Mouse (Mus musculus): ENCODE data around the gene Fgfr1op.

The Fgfr1op gene

DNA sequence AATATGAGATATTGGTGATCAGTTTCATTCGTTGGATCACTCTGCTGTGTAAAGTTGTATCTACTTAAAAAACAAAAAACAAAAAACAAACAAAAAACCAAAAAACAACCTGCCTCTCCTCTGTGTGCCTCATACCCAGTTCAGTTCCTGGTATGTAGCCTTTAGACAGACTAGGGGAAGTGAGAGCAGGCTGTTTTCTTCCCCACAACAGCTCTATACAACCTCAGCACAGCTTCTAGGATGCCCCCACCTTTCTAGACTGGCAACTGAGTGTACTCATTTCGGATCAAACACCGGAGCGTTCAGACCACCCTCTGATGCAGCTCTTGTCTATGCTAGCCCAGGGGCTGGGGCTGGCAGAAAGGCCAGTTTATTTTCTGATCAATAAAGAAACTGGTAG is 60.4 kb downstream of the Fgfr1op start:
- DNase-seq (ENCODE audit: low spot score in 2 of 2) = no peak

DNA sequence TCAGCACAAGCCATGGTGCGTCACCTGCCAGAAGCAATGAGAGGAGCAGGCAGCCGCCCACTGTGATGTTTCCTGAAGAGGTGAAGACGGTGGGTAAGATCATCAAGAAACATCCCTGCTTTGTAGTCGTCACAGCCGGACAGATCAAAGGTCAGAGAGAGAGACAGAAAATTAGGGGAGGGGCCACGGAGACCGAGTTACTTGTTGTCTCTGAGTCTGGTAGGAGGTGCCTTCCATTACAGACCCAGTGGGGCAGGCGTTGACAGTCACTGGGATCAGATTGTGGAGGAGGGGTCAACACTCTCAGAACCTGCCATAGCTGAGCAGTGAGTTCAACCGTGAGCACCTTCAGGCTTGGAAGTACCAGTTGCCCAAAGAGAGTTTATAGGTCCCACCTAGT is 63.3 kb downstream of the Fgfr1op start:
- DNase-seq (ENCODE audit: low spot score in 2 of 2) = no peak

DNA sequence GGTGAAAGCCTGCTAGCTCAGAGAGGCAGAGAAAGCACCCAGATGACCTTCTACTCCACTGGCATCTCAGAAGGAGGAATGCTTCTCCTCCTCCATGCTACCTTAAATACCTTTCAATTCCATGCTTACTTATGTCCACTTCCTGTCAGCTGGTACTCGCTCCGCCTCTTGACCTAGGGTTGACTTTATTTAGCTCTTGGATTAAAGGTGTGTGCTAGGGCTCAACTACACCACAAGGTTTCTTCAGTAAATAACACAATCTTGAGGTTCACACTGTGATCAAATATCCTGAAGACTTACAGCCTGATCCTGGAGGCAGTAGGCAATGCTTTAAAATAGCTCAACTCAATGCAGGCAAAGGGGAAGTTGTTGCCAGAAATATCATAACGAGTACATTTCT is 64.3 kb downstream of the Fgfr1op start:
- no peak for DNase-seq (ENCODE audit: low spot score in 2 of 2)

DNA sequence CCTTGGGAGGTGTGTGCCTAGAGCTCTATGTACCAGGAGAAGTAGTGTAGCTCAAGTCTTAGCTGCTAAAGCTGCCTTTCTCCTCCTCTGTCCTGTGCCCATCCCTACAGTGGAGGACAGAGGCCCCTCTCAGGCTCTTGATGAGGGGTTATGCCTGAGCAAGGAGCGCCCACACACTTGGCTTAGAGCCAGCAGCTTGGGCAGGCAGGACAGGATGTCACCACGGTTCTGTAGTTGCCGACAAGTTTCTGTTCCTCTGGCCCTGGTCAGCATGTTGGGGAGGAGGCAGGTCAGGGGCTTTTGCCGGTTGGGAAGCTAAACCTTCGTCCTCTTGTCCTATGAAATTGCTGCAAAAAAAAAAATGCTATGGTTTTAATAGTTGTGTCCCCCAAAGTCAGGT is 66.8 kb downstream of the Fgfr1op start:
- DNase-seq (ENCODE audit: low spot score in 2 of 2) = no peak

DNA sequence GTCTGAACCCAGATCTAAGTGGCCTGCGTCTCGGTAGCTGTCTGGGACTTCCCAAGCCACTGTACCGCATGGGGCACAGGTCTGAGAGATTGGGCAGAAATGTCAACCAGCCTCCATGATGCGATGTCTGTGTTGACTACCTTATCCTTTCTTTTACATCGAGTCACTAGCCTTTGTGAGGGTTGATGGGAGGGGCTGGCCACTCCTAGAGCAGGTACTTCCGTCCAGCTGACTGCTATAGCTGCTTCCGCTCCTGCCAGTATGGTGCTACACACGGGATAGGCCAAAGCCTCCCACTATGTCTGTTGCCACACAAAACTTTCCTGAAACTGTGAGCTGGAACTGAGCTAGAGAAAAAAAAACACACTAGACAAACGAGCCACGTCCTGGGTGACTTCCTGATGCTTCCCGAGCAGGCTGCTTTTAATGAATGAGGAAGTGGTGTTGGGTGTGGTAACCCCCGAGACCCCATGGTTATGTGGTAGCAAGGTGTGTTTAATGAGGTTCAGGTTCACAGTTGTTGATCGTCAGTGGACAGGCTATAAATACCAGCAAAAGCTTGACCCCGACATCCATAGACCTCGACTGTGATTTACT is 68.4 kb downstream of the Fgfr1op start:
- no peak for DNase-seq (ENCODE audit: low spot score in 2 of 2)

DNA sequence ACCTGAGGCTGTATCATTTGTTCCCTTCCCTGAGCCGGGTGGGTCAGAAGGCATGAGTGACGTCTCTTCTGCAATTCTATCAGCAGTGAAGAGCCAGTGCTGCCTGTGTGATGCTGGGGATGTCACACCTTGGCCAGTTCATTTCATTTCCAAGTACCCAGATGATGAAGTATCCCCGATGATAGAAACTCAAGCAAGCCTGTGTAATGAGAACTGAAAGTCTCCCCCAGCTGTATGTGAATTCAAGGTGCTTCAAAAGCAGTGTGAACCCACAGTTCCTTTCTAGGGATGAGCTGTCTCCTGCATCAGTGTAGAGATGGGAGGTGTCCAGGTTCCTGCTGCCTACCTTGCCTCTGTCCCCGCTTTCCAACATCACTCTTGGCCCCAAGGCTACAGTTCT is 69.2 kb downstream of the Fgfr1op start:
- no peak for DNase-seq (ENCODE audit: low spot score in 2 of 2)

DNA sequence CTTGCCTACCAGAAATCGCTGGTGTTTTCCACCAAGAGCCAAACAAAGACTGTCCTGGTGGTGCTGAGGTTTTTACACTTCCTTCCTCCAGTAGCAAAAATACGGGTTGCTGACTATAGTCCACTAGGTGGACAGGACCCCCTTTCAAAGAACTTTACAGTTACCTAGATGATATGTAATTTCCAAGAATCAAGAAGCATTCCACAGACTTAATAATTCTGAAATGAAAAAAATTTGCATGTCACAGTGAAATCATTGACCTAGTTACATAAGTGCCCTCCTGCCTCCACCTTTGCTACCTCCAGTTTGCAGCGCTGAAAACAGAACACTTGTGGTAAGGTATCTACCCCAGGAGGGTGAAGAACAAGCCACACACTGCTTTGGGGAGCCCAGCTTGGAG is 70.4 kb downstream of the Fgfr1op start, which contains the start of gene Ccr6:
Gene Ccr6 (plus strand): TSS at position 301 of the 400 bp plus-strand sequence.
- no peak for DNase-seq (ENCODE audit: low spot score in 2 of 2)

DNA sequence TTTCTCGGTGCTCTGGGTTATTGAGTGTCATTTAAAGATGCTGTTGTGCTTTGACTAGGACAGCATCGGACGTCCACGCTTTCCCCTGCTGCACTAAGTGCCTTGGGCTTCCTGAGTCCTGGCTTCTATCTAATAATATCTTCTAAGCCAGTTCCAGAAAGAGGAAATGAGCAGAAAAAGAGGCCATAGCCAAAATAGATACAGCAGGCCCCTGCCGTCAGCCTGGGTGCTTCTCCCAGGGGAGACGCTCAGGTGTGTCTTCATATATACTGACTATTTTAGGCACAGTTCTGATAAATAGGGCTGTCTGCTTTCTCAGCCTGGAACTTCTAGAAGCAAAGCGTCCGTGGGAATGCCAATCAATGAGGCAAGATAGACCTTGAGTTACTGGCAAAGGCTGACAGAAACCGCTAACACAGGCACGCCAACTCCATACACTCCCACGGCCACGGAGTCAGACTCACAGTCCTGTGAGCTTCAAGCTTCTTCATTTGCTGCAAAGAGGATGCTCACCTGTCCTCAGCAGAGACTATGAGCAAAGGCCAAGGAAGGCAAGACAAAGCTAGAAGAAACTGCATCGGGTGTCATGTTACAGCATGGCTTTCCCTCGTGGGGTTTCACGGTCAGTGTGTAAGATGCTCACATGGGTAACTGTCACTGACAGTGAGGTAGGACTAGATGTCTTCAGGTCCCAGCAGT is 72.9 kb downstream of the Fgfr1op start:
- DNase-seq (ENCODE audit: low spot score in 2 of 2) = no peak

DNA sequence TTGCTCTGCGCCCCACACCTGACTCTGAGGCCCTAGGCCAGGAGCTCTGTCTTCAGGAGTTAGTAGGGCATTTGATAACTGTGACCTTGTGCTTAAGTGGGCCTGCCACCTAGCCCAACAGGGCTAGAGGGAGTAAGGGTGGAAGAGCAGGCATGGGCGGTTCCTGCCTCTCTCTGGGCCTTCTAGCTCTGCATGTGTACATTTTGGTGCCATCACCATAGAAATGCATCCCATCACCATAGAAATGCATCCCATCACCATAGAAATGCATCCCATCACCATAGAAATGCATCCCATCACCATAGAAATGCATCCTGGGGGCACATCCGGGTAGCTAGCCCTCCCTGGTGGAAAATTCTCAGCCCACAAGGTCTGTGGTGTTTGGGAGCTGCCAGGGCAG is 74.3 kb downstream of the Fgfr1op start:
- no peak for DNase-seq (ENCODE audit: low spot score in 2 of 2)

DNA sequence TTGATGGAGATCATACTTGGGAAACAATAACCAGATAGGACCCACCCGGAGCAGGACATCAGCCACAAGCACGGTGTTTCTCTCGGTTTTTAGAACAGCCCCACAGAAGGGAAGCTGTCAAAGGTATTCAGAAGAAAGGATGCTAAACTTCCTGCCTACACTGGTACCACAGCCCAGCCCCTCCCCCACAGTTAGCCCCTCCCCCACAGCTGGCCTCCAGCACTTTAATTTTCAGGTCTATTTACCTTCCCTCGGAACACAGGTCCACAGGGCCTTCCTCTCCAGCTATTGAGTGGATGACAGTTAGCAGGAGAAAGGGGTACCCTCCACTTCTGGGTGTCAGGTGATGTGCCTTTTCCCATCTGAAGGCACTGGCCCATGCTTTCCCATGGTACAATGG is 75.2 kb downstream of the Fgfr1op start:
- no peak for DNase-seq (ENCODE audit: low spot score in 2 of 2)

DNA sequence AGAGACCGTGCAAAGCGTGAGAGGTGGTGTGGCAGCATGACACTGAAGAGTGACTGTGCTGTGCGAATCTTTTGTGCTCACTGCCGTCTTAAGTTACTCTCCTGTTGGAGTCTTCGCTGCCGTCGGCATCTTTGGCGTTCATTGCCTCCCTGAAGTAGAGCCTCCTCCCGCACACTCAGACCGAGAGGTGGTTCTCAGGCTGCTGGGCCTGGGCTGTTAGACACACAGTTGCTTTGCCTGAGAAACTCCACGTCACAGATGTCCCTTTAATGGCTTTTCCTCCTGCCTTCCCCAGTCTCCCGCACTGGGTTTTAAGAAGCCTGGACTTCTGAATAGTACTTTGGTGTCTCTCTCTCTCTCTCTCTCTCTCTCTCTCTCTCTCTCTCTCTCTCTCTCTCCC is 76.3 kb downstream of the Fgfr1op start:
- no peak for DNase-seq (ENCODE audit: low spot score in 2 of 2)

DNA sequence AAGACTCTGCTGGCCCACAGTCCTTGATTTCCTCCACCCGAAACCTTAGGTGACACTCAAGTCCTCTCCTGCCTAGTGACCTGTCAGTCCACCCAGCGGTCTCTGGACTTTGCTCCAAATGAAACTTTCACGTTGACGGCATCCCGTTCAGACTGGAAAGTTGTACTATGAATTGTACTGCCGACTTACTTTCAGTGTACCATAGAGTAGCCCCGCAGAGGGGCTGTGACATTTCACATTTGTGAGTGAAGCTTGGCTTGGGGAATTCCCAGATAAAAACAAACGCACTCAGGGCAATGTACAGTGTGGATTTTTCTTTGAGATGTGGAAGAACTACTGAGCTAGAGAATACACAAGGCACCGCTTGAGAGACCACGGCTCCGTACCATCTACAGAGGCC is 76.9 kb downstream of the Fgfr1op start:
- DNase-seq (ENCODE audit: low spot score in 2 of 2) = no peak

DNA sequence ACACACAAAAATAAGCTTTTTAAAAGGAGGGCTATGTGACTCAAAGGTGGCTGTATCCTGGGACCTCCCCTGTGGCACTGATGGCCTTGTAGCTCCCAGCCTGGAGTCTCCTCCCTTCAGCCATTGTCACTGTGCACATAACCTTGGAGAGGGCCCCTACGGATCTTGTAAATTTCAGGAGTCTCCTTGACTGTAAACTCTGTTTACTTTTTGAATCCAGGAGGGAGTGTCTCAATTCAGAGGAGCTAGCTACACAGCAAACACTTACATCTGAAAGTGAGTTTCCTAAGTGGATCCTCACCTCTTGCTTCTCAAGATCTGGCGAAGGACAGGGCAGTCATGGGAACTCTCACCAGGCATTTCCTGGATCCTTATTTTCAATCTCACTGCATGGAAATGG is 78.8 kb downstream of the Fgfr1op start:
- no peak for DNase-seq (ENCODE audit: low spot score in 2 of 2)

DNA sequence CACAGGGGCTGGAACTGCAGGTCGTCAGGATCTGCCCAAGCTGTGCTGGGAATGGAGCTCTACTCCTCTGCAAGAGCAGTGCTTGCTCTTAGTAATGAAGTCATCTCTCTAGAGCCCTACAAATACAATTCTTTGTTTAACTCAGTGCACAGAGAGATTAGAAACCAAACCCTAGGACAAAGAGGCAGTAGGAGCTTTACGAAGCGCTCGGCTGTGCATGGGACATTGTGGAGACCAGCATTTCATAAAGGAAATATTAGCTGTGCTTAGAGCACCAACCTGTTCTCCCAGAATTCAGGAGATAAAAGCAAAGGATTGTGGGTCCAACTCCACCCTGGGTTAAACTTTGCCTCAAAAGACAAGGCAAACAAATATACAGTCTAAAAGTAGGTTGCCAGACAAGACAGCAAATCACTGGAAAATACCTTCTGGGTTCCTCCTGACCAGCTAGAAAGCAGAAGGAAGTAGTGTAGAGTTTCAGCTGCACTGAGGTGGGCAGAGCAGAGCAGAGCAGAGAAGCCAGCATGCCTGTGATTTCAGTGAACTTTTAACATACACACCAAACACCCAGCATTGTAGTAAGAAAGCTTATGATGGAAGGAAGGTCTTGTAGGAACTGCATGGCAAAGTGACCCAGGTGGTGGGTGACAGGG is 80.9 kb downstream of the Fgfr1op start:
- no peak for DNase-seq (ENCODE audit: low spot score in 2 of 2)
